Mouse (Mus musculus) lung, adult 18-20 months (tissue): ENCODE measurements at regions not wholly inside any gene's neighbourhood (a gene's known extent, or its start where the extent isn't known, plus 50 kb on each side); places are given as distances from the start of the nearest gene placed in this dataset.

Experiments used
- DNase-seq, 2 experiments: peaks; one replicate each; pipeline ENCODE4 v3.0.0; 2022; ENCODE audit warnings: mixed read lengths in 2 of 2

DNA sequence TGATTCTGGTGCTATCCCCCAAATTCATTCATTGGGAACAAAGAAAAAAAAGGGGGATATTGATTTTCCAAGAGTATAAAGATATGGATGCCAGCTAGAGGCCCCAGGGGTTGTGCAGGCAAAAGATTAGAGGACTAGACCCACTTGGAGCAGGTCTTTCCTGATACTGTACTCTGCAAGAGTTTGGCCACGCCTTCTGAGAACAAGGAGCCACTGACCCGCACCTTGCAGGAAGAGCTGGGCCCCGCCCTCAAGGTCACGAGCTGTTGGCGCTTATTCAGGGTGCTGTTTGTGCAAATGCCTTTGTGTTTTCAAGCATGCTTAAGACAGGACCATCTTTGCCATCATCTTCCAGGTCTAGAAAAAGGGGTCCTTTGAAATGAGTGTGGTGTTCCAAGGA, 54.5 kb upstream of the Slc7a1 start:
- no peak for DNase-seq

DNA sequence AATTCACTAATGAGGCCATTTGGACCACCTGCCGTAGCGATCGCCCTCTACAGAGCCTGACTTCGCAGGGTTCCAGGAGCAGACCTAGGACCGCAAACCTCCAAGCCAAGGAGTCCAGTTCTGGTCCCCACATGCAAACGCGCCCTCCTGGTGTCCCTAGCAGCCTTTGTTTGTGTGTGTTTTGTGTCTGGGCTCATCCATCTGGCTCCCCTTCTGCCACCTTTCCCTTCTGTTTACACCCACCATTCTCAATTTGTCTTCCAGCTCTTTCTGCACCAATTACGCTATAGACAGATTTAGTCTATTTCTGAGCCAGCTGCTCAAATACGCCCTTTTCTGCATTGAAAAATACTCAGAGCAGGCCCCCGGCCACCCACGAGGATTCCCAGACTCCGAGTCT, 54.1 kb upstream of the Slc7a1 start:
- DNase-seq = no peak

DNA sequence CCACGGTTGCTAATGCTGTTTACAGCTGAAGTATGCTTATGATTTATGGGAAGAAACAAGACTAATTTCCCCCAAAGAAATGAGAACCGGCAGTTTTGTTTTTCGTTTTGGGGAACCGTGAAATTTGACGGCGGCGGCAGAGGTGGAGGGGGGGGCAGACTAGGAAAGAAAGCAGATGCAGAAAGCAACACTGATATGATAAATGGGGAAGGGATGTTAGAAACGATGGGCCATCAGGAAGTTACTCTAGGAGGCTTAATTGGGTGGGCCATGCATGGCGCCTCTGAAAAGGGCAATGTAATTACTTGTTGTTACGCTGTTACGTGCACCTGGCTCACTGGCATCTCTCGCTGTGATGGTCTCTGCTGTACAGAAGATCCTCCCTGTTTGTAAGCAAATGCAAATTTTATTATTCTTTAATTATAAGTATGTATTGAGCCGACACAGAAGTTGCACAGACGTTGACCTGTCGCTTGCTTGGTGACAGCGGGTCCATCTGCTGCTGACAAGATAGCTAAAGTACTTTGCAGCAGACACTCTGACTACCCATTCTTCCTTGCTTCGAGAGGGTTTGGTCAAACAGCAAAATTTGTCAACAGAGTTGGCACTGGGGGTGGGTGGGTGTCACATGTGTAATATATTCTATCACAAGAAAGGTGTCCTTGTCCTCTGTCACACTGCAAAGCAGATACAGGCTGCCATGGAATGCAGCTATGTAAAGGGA, 53.4 kb upstream of the Slc7a1 start:
- no peak for DNase-seq

DNA sequence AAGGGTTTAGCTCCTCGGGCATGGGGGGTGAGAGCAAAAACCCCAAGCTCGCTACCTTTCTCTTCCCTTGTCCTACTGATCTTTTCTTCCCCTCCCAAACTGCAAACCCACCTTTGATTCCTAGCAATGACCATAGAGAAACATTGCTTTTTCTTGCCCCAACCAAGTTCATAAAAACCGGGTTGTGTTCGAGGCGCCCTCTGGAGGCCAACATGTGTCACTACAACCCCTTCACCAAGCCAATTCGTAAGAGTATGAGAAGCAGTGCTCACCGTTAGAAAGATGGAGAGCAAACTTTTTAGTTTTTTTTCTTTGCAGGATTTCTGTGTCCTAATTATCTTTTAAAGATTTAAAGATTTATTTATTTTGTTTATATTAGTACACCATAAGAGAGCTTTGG, 52.1 kb upstream of the Slc7a1 start:
- DNase-seq = peak; percentile 42 to 45

DNA sequence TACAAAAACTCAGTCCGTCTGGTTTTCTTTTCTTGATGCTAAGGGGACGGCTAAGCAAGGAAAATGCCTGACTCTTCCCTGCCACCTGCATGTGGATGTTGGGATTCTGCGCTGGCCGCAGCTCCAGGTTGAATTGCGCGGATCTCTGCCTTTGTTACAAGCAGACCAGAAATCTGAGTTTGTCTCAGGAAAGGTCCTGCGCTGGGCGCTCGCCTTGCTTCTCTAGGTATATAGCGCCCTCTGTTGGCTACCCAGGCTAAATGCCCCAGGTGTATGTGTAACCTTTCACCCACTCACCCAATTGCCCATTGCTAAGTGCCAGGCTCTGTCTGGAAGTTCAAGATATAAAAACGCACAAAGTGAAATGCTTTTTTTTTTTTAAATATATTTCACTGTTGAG, 51.2 kb upstream of the Slc7a1 start:
- DNase-seq = peak; percentile 57 to 72
